Mouse (Mus musculus) CH12F3 (cell line): Measurements from ENCODE around the gene Plekhm1.

Experiments used
- in situ Hi-C: fragments of 300-500 bp; cut with MboI; formaldehyde crosslinking; loops from 2 replicates; pipeline ENCODE4 v1.14.3; 2020; ENCODE audit warnings: low sequenced_read_pairs

Plekhm1 gene

GRCm38 (mm10) chr11:103362054-103362432, 50.4 kb downstream of the Plekhm1 start:
- in situ Hi-C loops: no loop called here

DNA sequence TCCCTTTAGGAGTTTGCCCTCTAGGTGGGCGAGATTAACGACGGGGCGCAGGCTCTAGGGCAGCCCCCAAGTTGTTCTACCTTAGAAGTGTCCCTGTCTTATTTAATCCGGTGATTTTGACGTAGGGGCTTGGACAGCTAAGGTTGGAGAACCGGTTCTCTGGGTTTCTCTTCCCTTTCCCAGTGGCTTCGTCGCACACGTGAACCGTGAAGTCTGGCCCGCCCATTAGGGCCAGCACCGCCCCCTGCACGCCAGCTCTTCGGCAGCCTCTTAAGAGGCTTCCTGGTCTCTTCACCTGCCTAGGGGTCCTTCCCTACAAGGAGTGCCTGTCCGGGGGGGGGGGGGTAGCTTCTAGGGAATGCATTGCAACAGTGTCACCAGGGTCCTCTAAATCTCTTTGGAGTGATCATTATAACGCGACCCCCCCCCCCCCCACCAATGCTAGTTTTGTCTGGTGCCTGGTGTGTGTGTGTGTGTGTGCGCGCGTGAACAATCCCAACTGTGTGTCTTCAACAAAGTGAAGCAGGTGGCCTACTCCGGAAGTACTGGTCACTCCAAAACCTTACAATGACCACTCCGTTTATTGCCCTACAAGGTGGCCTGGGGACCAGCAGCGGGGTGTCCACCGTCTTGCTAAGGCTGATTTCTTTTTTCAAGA, 51.0 kb downstream of the Plekhm1 start:
- in situ Hi-C loops: no loop called here

DNA sequence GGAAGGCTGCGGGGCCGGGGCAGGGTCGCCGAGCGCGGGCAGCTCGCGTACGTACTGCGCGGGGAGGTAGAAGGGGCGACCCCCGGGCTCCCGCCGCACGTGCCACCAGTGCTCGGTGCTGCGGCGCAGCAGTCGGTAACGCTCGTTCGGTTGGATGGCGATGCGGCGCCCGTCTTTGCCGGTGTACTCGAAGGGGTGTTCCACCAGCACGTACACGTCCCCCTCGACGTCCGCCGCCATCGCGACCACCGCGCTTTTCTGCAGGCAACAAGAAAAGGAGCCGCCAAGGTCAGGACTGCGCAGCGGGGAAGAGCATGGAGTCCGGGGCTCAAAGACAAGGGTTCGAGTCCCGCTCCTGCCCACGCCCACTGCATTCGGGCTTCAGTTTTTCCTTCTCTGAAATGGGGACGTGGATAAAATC, 51.8 kb downstream of the Plekhm1 start:
- in situ Hi-C loops: no loop called here

- in situ Hi-C loops: no loop called here
Observed at GRCm38 (mm10) chr11:103359841-103360641, 52.4 kb downstream of the Plekhm1 start.

DNA sequence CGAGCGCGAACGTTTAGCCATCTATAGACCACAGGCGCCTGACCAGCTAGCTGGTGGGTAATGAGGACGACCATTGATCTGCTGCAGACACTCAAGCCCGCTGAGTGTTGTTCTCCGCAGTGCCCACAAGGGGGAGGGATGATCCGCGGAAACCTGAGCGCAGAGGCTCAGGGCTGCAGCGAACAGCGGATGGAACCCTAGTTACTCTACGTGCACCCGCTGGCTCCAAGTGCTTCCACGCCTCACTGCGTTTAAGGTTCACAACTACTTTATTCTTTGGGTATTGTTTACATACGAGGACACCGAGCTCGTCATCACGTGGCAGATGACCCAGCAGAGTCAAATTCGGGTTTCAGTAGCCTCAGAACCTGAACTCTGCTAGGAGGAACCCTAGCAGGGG, 53.4 kb downstream of the Plekhm1 start:
- in situ Hi-C loops: no loop called here

DNA sequence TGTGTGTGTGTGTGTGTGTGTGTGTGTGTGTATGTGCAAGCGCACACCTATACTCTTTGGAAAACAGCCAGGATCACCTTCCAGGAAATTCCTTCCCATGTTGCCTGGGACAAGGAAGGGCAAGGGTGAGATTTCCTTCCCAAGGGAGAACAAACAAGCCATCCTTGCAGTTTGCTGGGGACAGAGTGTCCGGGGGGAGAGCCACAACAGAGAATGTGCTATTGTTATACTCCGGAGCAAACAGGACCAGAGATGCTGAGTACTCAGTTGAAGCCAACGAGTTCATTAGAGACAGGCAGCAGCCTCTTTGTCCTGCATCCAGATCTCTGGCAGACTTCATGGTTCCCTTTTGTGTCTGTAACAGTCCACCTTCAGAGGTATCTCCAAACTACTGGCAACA, 54.2 kb downstream of the Plekhm1 start:
- in situ Hi-C loops: no loop called here

DNA sequence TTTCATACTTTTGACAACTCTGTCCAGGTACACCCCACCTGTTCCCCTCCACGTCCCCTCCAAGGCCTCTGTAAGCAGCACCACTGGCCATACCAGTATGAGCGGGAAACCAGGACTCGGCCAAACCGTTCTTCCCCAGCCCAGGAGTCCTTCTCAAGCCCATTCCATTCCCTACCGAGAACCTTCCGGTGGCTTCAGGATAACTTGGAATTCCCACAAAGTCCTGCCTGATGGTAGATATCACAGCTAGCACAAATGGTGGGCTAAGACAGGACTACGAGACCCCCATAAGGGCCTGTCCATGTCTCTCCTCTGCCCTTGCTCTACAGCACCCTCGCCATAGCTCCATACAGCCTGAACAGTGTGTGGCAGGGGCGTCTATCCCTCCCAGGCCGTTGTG, 54.8 kb downstream of the Plekhm1 start:
- in situ Hi-C loops: no loop called here

- in situ Hi-C loops: no loop called here
Observed at GRCm38 (mm10) chr11:103356938-103357670, 55.4 kb downstream of the Plekhm1 start.

- in situ Hi-C loops: no loop called here
Observed at GRCm38 (mm10) chr11:103356032-103356571, 56.4 kb downstream of the Plekhm1 start.

- in situ Hi-C loops: no loop called here
Observed at GRCm38 (mm10) chr11:103355251-103355650, 57.2 kb downstream of the Plekhm1 start.

DNA sequence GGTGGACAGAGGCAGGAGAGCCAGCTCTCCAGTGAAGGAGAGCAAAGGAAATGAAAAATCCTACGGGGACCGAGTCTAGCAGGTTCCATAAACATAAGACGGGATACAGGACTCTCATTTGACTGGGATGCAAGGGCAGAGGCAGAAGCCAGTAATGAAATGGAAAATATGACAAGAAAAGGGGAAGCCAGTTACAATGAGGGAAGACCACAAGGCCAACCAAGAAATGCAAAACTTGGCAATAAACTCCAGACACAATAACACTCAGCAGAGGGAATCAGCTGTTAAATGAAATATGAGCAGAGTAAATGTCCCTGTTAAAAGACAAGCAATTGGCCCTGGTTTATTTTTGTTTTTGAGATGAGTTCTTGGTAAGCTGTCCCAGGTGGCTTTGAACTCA, 58.5 kb downstream of the Plekhm1 start:
- in situ Hi-C loops: no loop called here

- in situ Hi-C loops: no loop called here
Observed at GRCm38 (mm10) chr11:103352239-103352814, 60.2 kb downstream of the Plekhm1 start.

GRCm38 (mm10) chr11:103350711-103351315, 61.7 kb downstream of the Plekhm1 start:
- in situ Hi-C loops: no loop called here

GRCm38 (mm10) chr11:103349699-103350098, 62.8 kb downstream of the Plekhm1 start:
- in situ Hi-C loops: no loop called here

GRCm38 (mm10) chr11:103346657-103347056, 65.8 kb downstream of the Plekhm1 start:
- in situ Hi-C loops: no loop called here

GRCm38 (mm10) chr11:103346236-103346635, 66.3 kb downstream of the Plekhm1 start:
- in situ Hi-C loops: no loop called here

DNA sequence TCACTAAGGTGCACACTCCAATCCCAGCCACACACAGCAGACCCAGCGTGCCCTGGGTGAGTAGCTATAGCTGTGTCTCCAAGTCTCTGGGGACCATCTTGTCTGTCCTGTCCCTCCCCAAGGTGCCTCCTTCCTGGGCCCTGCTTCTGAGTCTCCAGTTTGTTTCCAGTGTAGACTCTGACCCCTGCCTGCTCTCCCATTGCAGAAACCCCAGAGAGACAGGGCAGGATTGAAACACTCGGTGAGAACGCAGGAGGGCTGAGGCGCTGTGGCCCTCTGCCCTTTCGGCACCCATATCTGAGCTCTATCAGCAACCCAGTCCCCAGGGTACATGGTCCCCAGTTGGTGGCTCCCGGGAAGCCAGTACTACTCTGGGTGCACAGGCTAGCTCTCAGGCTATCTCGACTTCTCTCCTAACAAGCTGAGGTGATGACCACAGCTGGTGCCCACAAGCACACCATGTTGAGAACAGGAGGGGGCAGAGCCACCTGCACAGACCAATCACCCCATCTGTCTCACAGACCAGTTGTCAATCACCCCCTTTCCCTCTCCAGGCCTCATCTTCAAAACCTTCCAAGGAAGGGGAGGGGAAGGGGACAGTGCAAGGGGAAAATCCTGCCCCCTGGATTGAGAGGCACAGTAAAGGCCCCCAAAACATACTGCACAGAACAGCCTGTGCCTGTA, 66.9 kb downstream of the Plekhm1 start:
- in situ Hi-C loops: no loop called here

DNA sequence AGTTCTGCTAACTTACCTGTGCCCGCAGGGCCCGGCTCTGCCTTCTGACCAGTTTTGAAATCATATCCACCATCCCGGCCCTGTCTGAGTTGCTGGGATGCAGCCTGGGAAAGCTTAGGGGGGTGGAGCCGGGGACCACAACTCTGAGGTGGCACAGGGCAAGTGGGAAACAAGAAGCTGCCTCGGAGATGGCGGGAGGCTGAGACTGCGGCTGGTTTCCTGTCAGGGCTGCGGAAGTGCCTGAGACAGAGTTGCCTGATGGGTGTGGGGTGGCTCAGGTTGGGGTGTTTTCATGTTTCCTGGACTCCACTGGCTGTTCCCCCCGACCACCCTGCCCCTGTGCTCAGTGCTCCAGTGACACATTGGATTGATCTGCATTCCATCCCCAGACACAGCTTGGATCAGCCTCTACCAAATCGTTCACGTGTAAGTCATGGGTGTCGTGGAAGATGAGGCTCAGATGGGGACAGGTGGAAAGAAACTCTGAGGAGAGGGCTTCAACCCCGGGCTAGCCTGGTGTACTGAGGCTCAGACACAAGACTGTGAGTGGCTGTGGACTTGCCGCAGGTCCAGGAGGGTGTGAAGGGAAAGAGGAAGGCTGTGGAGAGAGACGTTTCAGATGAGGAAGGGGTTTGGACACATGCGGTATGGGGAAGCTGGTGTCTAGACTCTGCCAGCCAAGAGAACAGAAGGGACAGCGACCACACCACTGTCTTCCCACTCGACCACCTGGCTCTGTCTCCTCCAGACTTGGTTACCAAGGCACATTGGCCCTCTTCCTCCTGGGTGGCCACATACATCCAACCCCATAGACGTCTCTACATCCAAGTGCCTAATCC, 67.8 kb downstream of the Plekhm1 start:
- in situ Hi-C loops: no loop called here

- in situ Hi-C loops: no loop called here
Observed at GRCm38 (mm10) chr11:103343881-103344280, 68.6 kb downstream of the Plekhm1 start.
